Mouse (Mus musculus) cerebellum, adult 2 months (tissue): Measurements from ENCODE around the gene 1500009L16Rik. TPM values are rescaled to one million over a fixed set of nuclear protein-coding genes. Genes with fewer than 3 reads are reported as not detected.

Experiments
- DNase-seq, 2 experiments: peaks; one replicate each; pipeline ENCODE4 v3.0.0; 2021
- H3K27ac ChIP-seq: fragments of 200-500 bp; 2 replicates; pipeline ENCODE4 v1.5.1; 2012; ENCODE audit warnings: low read length, control low read depth, inconsistent platforms; ENCODE audit not compliant: insufficient read depth
- H3K27me3 ChIP-seq: fragments of 200-500 bp; 2 replicates; pipeline ENCODE4 v1.6.1; 2012; ENCODE audit warnings: inconsistent platforms, mild to moderate bottlenecking, low read length, moderate library complexity; ENCODE audit not compliant: control insufficient read depth, insufficient read depth
- H3K4me1 ChIP-seq: fragments of 200-500 bp; 2 replicates; pipeline ENCODE4 v1.6.1; 2011; ENCODE audit warnings: low read length; ENCODE audit not compliant: control insufficient read depth, insufficient read depth
- H3K4me3 ChIP-seq: fragments of 200-500 bp; replicated peaks from 2 replicates; pipeline ENCODE3; 2011; ENCODE audit warnings: mild to moderate bottlenecking, low read depth, low read length, control low read depth; ENCODE audit not compliant: insufficient read depth
- CTCF ChIP-seq: fragments of 200-500 bp; IDR thresholded peaks from 2 replicates; pipeline ENCODE4 v1.5.1; 2011; ENCODE audit warnings: low read depth, mild to moderate bottlenecking, control low read depth, low read length, moderate library complexity, borderline replicate concordance; ENCODE audit not compliant: insufficient read depth
- POLR2A ChIP-seq: fragments of 200-500 bp; IDR thresholded peaks from 2 replicates; pipeline ENCODE4 v1.6.1; 2011; ENCODE audit warnings: low read length, control low read depth, borderline replicate concordance; ENCODE audit not compliant: insufficient read depth
- WGBS: fragments of 180-500 bp; shearing (Covaris S2); methylation state at CpG from one replicate; pipeline ENCODE4 v1.1.7; 2018; 5-methylcytosine and 5-hydroxymethylcytosine counted together
- polyA plus RNA-seq: library from polyadenylated mRNA; depleted of rRNA; stranded (reverse); fragments of >200 nt; gene quantifications from 2 replicates; pipeline ENCODE4 v1.2.3, GENCODE M21; 2012; rRNA removed

Gene 1500009L16Rik
- polyA plus RNA-seq, 1 experiment: 17.9 TPM

DNA sequence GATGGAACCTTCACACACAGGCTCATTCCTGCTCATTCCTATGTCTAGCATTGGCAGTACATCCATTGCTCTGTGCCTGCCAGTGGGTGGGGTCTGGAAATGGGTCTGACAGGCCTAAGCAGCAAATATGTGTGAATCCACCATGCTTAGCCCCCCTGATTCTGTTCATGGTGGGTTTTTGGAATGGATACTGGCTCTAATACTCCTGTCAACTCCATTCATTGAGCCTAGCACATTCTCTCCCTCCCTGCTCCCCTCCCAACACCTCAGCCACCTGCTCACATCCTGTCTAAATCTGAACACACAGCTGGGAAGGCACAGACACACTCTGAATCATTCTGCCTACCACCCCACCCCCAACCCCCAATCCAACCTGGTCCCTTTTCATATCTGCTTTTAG is 72.4 kb downstream of the 1500009L16Rik start:
- no peak overlapping the region for H3K4me3 ChIP-seq
- DNase-seq: no peak
- TF ChIP-seq CTCF (no peak), POLR2A (no peak)
- H3K27me3 ChIP-seq: no peaks in the 10 kb centered on the region
- H3K27ac ChIP-seq: no peak overlapping the region
- no peaks in the 10 kb centered on the region for H3K4me1 ChIP-seq

DNA sequence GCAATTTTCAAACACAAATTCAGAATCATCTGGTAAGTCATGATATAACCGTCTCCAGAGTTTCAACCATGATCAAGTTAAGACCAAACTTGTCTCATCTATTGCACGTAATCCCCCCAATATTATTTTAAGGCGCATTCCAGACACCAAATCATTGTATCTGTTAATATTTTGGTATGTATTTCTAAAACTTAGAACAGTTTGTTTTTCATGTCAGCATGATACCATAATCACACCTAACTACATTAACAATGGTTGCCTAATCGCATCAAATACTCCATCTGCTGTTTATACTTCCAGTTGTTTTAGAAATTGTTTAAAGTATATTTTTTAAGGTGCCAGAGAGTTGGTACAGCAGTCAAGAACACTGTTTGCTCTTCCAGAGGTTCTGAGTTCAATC is 72.8 kb downstream of the 1500009L16Rik start:
- H3K27me3 ChIP-seq: no peaks in the 10 kb centered on the region
- TF ChIP-seq CTCF (no peak), POLR2A (no peak)
- H3K4me1 ChIP-seq: no peaks in the 10 kb centered on the region
- no peak overlapping the region for H3K27ac ChIP-seq
- 93% methylated on average over 4 of the region's 4 CpGs for WGBS
- DNase-seq: no peak
- no peak overlapping the region for H3K4me3 ChIP-seq

DNA sequence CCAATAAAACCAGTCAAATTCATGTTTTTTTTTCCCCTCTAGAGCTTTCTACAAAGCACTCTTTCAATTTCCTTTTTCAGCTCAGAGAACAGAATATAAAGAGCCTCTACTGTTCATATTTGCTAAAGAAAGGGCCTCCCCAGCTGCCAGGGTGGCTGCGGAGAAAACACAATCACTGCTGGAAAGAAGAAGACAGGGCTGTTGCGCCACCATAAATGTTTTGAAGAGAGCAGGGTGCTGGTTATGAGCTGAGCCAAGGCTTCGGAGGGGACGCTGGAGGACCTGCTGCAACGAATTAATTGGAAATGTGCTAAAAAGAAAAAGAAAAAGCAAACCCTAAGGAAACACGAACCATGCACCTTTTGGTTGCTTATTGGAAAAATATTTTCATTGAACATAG is 81.4 kb downstream of the 1500009L16Rik start:
- no peak for TF ChIP-seq POLR2A
- no peak for TF ChIP-seq CTCF
- Histone ChIP-seq H3K27ac (no peak overlapping the region), H3K4me3 (no peak overlapping the region), H3K27me3 (no peaks in the 10 kb centered on the region; the same call in 1 of the 2 replicates), H3K4me1 (no peaks in the 10 kb centered on the region)
- DNase-seq: no peak
- 70% methylated on average over 6 of the region's 6 CpGs for WGBS

DNA sequence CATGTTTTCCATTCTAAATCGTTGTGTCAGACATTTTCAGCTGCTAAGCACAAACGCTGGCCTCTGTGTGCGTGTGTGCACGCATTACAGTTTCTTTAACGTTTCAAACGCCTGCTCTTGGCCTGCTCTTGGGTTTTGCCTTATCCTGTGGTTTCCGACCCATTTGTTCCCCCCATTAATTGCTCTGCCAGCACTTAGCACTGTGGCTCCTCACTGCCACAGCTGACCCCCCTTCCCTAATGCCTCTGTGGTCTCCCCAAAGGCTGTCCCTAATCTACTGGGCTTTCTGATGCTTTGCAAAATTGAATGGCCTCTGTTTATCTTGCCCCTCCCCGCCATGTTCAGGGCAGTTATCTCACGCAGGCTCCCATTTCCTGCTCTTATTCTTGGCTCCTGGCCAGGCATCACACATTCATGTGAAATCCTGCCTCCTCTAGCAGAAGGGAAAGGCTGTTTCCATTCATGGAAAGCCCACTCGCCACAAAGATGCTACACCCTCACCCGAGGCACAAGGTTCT is 82.6 kb downstream of the 1500009L16Rik start:
- 42% methylated on average over 11 of the region's 11 CpGs for WGBS
- no peak overlapping the region for H3K4me3 ChIP-seq
- H3K4me1 ChIP-seq: no peaks in the 10 kb centered on the region
- no peak for DNase-seq
- TF ChIP-seq CTCF (no peak), POLR2A (no peak)
- no peak overlapping the region for H3K27ac ChIP-seq
- no peaks in the 10 kb centered on the region; the same call in 1 of the 2 replicates for H3K27me3 ChIP-seq

DNA sequence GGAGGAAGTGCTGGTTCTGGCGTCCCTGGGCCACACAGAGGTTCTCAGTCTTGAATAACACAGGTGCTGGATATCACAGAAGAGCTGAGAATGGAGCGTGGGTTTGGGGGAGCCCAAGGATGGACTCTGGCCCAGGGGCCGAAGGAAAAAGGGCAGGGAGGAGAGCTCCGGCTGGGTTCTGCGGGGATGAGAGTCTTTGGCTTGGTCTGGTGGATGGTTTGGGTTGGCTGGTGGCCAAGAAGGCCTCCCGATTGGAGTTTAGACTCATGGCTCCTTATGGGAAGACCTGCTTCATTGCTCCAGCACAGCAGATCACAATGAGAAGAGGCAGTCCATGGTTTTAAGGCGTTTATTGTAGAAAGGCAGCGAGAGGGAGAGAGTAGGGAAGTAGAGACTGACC is 84.6 kb downstream of the 1500009L16Rik start:
- WGBS: 53% methylated on average over 8 of the region's 8 CpGs

More for the DNA sequence above, 84.6 kb downstream of the 1500009L16Rik start:
- Histone ChIP-seq H3K4me3 (no peak overlapping the region), H3K4me1 (no peaks in the 10 kb centered on the region), H3K27ac (no peak overlapping the region), H3K27me3 (no peaks in the 10 kb centered on the region; the same call in 1 of the 2 replicates)
- no peak for DNase-seq
- TF ChIP-seq POLR2A (no peak), CTCF (no peak)

Other genes starting within 250 kb of the 1500009L16Rik start
- 8.9 and 9.1 TPM in 2 replicates for gene Aldh1l2, start 188.7 kb upstream of the 1500009L16Rik start, polyA plus RNA-seq
- gene Washc4, start 179.1 kb upstream of the 1500009L16Rik start, polyA plus RNA-seq: 18.6 and 19.1 TPM in 2 replicates
- 307 and 318 TPM in 2 replicates for gene Appl2, start 74.1 kb upstream of the 1500009L16Rik start, polyA plus RNA-seq